Mouse (Mus musculus) heart, postnatal 10 days (tissue): Measurements from ENCODE around the gene Khdc1a. TPM values are rescaled to one million over a fixed set of nuclear protein-coding genes. Genes with fewer than 3 reads are reported as not detected.
A peak's percentile ranks its signal among the peaks of the same experiment; 100 is the strongest.
"Not testable (repeated sequence)": the region's sequence is repeated elsewhere in the genome, so short reads cannot be mapped to it uniquely, and the experiment has no call there.

ENCODE experiments used
- DNase-seq, 2 experiments: peaks; one replicate each; pipeline ENCODE4 v3.0.0; 2021
- intact Hi-C: fragments of 180-260 bp; cut with DNase I; formaldehyde crosslinking; loops from one replicate; pipeline ENCODE4 v1.15.1; 2025
- total RNA-seq, 2 experiments: library from RNA; stranded (reverse); gene quantifications; 2 replicates each; pipeline ENCODE4 v1.2.3; 2021

Gene Khdc1a
- total RNA-seq: not detected

DNA sequence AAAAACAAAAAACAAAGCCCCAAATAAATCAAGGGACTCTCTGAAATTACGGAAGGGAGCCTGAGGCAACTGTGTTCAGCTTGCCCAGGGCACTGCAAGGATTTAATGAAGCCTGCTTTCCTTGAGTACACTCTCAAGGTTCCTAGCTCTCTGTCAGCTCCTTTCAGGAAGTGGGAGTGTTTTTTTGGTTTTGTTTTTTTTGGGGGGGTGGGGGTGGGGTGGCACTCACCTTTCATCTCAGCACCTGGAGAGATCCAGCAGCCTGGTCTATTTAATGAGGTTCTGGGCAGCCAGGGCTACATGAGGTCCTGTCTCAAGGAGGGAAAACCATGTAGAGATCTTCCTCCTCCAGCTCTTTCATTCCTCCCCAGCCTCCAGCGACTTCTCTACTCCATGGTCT is at the start of gene Khdc1a:
Gene Khdc1a, plus strand, starts transcription at position 301 of the 400 bp plus-strand sequence.
- intact Hi-C loops: no loop called here

GRCm38 (mm10) chr1:21299826-21300225 is 49.6 kb upstream of the Khdc1a start:
- intact Hi-C loops: no loop called here
- DNase-seq: no peak

More for the DNA sequence above, at the start of gene Khdc1a:
- no peak for DNase-seq

DNA sequence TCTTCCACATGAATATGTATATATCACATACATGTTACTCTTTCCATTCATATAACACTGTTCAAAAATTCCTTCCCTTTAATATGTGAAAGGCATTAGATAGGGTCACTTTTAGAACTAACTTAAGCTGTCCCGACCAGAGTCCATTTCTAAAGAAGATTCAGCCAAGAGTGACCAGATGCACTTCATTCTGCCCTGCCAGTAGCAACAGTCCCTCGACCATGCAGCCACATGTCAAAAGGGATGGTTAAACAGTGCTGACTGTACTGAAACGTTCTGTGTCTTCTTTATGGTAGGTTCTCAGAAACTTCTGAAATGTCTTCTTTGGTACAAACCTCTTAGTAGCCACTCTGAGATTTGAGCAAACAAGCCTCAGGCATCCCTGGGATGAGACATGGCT is 47.8 kb upstream of the Khdc1a start:
- no peak for DNase-seq
- intact Hi-C loops: no loop called here

DNA sequence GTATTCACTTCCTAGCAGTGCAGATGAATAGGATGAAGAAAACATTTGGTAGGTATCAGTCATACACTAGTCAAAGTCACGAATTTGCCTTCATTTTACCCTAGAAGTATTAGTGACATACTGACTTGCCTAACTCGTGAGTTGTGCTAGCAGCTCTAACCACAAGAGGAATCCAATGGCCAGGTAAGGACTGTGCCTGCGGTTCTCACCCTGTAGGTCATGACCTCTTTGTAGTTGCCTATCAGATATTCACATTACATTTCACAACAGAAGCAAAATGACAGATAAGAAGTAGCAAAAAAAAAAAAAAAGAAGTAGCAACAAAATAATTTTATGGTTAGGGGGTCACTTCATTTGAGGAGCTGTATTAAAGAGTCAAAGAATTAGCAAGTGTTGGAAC is 45.3 kb upstream of the Khdc1a start:
- no peak for DNase-seq
- intact Hi-C loops: no loop called here

- DNase-seq: no peak
- intact Hi-C loops: no loop called here
Measured at GRCm38 (mm10) chr1:21304646-21305045, 44.8 kb upstream of the Khdc1a start.

GRCm38 (mm10) chr1:21305443-21305842 is 44.0 kb upstream of the Khdc1a start:
- DNase-seq: no peak
- intact Hi-C loops: no loop called here

DNA sequence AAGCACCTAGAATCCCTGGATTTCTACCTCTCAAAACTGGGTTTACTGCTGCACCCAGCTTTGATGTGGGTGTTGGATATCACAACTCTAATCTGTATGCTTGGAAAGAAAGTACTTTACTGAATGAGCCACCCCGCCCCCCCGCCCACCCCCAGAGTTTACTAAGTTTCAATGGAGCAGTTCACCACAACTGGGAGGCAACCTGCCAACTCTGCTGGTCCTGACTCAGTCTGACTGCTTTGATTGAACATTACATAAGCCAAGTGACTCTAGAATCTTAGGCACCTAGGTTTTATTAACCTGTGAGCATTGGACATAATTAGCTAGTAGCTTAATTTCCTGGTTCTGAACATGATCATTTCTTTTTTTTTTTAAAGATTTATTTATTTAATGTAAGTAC is 35.1 kb upstream of the Khdc1a start:
- no peak for DNase-seq
- intact Hi-C loops: no loop called here

DNA sequence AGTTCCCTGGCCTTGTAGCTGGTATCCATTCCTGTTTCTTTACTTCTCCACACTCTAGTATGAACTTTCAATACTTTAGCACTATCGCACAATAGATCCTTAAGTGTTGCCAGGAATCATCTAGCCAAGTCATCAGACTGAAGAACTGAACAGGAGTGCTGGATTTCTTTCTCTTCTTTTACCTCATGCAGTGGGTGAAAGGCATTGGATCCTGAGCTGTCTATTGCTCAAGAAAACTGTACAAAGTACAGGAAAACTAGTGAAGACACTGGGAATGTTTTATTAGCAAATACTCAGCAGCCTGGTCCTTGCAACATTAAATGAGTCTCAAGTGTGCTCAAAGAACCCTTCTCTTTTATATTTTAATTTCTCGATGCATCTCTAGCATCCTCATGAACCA is 33.7 kb upstream of the Khdc1a start:
- intact Hi-C loops: no loop called here
- no peak for DNase-seq

DNA sequence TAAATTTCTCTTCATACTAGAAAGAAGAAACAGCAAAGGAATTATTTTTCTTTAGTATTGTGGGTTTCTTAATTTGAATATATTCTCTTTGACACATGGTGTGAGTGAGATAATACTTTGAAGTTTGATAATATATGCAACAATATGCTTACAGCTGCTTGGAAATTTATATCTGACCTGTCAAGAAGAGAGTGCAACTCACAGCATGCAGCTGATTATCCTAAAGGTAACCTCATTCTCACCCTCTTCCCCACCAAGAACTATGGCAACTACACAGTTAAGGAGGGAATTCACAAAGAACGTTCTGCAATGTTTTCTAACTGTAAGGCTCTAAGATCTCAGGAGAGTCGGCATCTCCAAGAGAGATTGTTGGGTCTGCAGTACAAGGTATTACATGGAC is 33.1 kb upstream of the Khdc1a start:
- intact Hi-C loops: no loop called here
- DNase-seq: no peak

- intact Hi-C loops: no loop called here
- DNase-seq: no peak
Measured at GRCm38 (mm10) chr1:21318202-21318601, 31.2 kb upstream of the Khdc1a start.

DNA sequence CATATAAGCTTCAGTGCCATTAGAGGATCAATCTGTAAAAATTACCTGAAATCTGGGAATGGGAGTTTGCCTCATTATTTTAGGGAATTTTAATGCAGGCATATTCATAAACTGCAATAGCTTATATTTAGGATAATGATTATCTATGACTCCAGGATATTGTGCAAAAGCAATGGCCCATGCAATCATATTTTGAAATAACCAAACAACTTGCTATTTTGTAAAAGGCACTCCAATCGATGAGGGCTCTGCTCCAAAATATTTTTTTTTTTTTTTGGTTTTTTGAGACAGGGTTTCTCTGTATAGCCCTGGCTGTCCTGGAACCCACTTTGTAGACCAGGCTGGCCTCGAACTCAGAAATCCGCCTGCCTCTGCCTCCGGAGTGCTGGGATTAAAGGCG is 29.2 kb upstream of the Khdc1a start:
- intact Hi-C loops, DNase-seq: not testable (repeated sequence)

DNA sequence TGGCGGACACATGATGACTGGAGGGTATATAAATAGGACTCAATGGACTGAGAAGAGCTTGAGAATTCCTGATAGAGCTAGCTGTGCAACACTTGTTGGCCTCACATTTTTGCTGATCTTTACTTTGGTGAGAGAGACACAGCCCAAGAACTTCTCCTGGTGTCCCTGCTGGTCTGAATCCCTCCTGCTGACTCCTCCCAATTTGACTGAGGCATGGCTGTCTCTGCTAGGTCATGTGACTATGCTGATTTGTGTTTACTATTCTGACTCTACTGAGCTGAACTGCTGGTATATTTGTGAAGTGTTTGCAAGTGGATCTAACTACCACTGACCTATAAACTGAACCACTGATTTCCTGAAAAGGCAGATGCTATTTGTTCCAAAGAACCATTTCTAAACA is 27.8 kb upstream of the Khdc1a start:
- DNase-seq: no peak
- intact Hi-C loops: no loop called here

GRCm38 (mm10) chr1:21323996-21324574 is 25.4 kb upstream of the Khdc1a start:
- DNase-seq: no peak
- intact Hi-C loops: no loop called here

DNA sequence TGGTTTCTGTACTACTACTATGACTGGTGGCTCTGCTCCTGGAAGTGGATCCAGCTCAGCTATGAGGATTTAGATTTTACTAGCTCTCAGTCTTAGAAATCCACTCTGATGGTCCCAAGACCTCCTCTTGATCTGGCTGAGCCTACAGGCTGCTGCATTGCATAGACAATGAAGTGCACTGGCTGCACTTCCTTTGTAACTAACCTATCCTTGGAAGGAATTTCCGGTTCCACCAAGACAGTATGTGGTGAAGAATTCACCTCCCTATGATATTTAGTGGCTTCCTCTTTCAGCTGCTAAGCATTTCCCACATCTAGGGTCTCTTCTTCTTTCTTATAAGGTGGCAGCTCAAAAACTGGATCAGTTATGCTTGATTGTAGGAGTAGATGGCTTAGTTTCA is 24.8 kb upstream of the Khdc1a start:
- DNase-seq: no peak
- intact Hi-C loops: no loop called here

DNA sequence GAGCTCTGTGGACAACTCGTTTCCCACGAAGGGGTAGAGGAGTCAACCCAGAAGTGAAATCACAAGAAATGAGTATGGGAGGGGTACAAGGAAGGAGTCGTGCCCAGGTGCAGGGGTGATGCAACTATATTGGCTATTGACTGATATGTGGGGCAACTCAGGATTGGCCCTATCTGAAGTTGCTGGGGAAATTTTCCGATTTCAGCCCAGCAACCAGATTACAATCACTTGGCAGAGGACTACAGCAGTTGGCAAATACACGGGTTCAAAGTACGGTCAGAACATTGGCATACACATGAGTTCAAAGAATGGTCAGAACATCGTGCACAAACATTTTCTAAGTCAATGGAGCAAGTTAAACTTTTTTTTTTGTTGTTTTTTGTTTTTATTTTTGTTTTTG is 22.7 kb upstream of the Khdc1a start:
- DNase-seq: no peak
- intact Hi-C loops: no loop called here

GRCm38 (mm10) chr1:21331161-21331560 is 18.3 kb upstream of the Khdc1a start:
- DNase-seq, intact Hi-C loops: not testable (repeated sequence)

- DNase-seq: no peak
- intact Hi-C loops: no loop called here
Measured at GRCm38 (mm10) chr1:21333222-21333973, 16.0 kb upstream of the Khdc1a start.

GRCm38 (mm10) chr1:21335836-21336235 is 13.6 kb upstream of the Khdc1a start:
- intact Hi-C loops: no loop called here
- no peak for DNase-seq

GRCm38 (mm10) chr1:21340745-21341144 is 8.7 kb upstream of the Khdc1a start:
- intact Hi-C loops: loop anchor here (5.0 kb wide), 3 partner anchors 73 to 403 kb away; no protein-coding TSS in a partner anchor
- DNase-seq: no peak

DNA sequence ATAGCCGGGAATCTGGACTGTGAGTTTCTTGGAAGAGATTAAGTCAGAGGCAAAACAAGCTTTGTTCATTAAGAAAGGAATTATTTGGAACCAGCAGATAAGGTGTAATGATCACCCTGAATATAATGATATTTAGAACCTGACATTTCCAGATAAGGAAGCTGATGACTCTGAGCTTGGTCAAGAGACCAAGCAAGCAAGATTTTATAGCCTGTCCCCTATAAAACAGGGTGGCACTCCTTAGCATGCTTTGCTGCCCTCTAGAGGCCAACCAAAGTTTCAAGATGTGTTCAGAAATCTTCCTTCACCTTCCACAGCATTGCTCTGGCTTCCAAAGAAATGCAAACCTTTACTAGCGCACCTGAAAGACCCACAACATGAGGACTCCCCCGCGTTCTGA is 5.2 kb upstream of the Khdc1a start:
- DNase-seq: peak; percentile 48 to 78
- intact Hi-C loops: loop anchor here (1.0 to 5.0 kb wide), 4 partner anchors 77 to 407 kb away; partner anchors contain the start of gene Tmem14a

DNA sequence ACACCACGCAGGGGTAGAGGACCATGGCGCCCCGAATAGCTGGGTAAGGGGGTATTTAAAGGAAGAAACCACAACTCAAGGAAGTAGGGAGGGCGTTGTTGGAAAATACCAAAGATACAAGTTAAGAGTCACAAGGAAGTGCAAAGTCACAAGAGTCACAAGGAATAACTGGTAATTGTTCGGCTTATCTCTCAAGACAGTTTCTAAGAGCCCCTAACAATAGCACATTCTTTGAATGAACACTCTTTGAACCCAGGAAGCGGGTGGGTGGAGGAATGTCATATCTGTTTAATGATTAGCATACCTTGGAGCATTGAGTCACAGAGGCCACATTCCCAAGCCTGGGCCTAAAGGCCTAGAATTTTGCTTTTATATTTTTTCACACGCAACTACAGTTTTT is 4.7 kb upstream of the Khdc1a start:
- not testable (repeated sequence) for DNase-seq
- intact Hi-C loops: loop anchor here (1.0 to 5.0 kb wide), 4 partner anchors 77 to 407 kb away; partner anchors contain the start of gene Tmem14a

DNA sequence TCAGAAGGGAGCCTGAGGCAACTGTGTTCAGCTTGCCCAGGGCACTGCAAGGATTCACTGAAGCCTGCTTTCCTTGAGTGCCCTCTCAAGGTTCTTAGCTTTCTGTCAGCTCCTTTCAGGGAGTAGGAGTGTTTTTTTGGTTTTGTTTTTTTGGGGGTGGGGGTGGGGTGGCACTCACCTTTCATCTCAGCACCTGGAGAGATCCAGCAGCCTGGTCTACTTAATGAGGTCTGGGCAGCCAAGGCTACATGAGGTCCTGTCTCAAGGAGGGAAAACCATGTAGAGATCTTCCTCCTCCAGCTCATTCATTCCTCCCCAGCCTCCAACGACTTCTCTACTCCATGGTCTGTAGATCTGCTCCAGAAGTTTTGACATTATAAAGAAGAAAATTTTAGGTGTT is 18.6 kb downstream of the Khdc1a start, which contains the start of gene Khdc1c:
Gene Khdc1c, plus strand, starts transcription at position 301 of the 400 bp plus-strand sequence.
- DNase-seq, intact Hi-C loops: not testable (repeated sequence)
